Mouse (Mus musculus): ENCODE measurements at regions not wholly inside any gene's neighbourhood (a gene's known extent, or its start where the extent isn't known, plus 50 kb on each side); places are given as distances from the start of the nearest gene placed in this dataset.

DNA sequence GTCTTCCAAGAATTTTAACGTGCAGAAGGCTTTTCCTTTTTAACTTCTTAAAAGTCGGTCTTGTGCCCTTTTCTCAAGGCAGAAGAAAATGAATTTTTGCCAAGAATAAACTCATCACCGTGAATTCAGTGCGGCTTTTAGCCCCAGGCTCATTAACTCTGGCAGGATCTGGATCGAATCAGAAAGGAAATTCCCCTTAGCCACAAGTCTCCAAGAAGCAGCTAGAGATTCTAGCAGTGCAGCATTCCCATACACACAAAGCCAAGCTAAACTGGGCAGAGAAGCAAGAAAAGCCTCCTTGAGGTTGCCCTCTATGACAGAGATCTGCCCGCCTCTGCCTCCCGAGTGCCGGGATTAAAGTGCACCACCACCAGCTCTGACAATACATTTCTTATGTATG lies 81.5 kb upstream of the Hs6st1 start:
- H3K9ac ChIP-seq: no peak overlapping the region
- DNase-seq: peak; percentile 10
- TF ChIP-seq CTCF (IDR thresholded peaks at IDR 0.05; ENCODE audit: low read depth): no peak
- H3K4me1 ChIP-seq (ENCODE audit: insufficient read depth): no peaks in the 10 kb centered on the region
- no peak overlapping the region for H3K4me2 ChIP-seq
- 76% methylated on average over 8 of the region's 8 CpGs for WGBS
- H3K36me3 ChIP-seq (ENCODE audit: insufficient read depth): no peaks in the 10 kb centered on the region
- H3K27ac ChIP-seq (ENCODE audit: low read depth): no peak overlapping the region
- peaks cover 6% of the 10 kb centered on the region; the same call in 1 of the 2 replicates for H3K9me3 ChIP-seq (ENCODE audit: low read depth, low read length)
- H3K4me3 ChIP-seq (ENCODE audit: low read depth, low read length): no peak overlapping the region
- no peaks in the 10 kb centered on the region for H3K27me3 ChIP-seq (ENCODE audit: insufficient read depth, low read length)
- no peak for ATAC-seq (ENCODE audit: insufficient read depth)

DNA sequence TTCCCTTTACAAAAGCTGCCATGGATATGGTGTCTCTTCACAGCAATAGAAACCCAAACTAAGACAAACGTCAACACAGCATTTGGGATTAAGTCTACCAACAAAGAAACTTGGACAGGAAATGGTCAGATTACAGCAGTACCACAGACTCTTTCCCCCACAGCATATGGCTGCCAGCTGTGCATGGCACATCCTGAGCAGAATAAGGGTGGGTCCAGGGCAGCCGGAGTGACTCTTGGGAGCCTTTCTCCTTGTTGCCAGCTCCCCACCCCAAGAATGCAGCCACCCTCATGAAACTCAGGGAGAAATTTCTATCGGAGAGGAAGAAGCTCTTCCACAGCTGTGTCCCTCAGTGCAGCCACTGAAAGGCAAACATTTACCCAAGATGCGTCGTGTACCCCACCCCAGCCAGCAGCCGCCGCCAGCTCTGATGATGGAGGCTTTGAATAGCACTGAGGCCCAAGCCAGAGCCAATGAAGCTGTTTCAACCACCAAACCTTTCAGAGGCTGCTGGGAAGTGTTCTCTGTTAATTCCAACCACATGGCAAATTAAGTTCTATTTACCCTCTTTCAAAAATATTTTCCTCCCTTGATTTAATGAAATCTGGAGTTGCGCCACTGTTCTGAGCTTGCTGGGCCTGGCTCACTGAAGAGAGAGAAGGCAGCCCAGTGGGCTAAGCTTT lies 75.8 kb upstream of the Hs6st1 start:
- no peaks in the 10 kb centered on the region for H3K36me3 ChIP-seq (ENCODE audit: insufficient read depth)
- no peak overlapping the region for H3K4me3 ChIP-seq (ENCODE audit: low read depth, low read length)
- no peak overlapping the region for H3K9ac ChIP-seq
- no peak overlapping the region for H3K27ac ChIP-seq (ENCODE audit: low read depth)
- H3K9me3 ChIP-seq (ENCODE audit: low read depth, low read length): peaks cover 6% of the 10 kb centered on the region; the same call in 1 of the 2 replicates
- 66% methylated on average over 8 of the region's 8 CpGs for WGBS
- H3K4me1 ChIP-seq (ENCODE audit: insufficient read depth): no peaks in the 10 kb centered on the region
- TF ChIP-seq CTCF (IDR thresholded peaks at IDR 0.05; ENCODE audit: low read depth): no peak
- ATAC-seq (ENCODE audit: insufficient read depth) (no peak), DNase-seq (no peak)
- no peaks in the 10 kb centered on the region for H3K27me3 ChIP-seq (ENCODE audit: insufficient read depth, low read length)
- H3K4me2 ChIP-seq: no peak overlapping the region

DNA sequence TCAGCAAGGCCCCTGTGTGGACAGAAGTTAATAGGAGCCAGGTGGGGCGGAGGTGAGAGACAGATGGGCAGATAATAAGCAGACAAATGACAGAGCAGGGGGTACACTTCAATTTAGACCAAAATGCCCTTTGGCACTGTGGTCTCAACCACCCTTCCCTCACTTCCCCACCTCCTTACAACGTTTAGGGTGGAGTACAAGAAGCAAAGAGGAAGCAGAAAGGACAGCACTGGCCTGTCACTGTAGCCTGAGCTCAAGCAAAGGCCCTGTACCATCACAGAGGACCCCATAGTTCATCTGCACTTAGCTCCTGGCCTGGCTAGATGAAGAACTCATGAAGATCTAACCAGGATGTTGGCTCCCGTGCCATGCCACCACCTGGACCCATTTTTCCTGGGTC lies 75.3 kb upstream of the Hs6st1 start:
- Histone ChIP-seq H3K9ac (no peak overlapping the region), H3K36me3 (ENCODE audit: insufficient read depth) (no peaks in the 10 kb centered on the region), H3K9me3 (ENCODE audit: low read depth, low read length) (peaks cover 6% of the 10 kb centered on the region; the same call in 1 of the 2 replicates), H3K4me2 (no peak overlapping the region), H3K27me3 (ENCODE audit: insufficient read depth, low read length) (no peaks in the 10 kb centered on the region), H3K4me3 (ENCODE audit: low read depth, low read length) (no peak overlapping the region), H3K4me1 (ENCODE audit: insufficient read depth) (no peaks in the 10 kb centered on the region), H3K27ac (ENCODE audit: low read depth) (no peak overlapping the region)
- 60% methylated on average over 3 of the region's 3 CpGs for WGBS
- no peak for TF ChIP-seq CTCF (IDR thresholded peaks at IDR 0.05; ENCODE audit: low read depth)
- no peak for ATAC-seq (ENCODE audit: insufficient read depth)
- DNase-seq: no peak

DNA sequence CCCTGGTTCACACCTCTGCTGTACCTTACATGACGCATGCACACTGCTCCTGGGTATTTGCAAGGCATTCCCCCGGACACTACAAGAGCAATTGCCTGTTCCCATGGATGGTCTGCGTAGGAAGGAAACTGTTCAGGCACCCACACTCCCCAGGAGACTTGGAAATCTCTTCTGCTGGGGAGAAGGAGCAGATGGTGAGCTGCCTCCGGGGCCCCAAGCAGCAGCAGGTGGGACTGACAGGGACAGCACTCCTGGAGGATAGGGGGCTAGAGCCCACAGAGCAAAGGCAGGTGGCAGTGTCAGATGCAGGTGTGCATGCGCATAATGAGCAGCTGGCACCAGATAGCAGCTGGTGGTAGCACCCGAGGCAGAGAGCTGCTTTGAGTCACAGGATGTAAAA lies 72.5 kb upstream of the Hs6st1 start:
- Histone ChIP-seq H3K27me3 (ENCODE audit: insufficient read depth, low read length) (no peaks in the 10 kb centered on the region), H3K9me3 (ENCODE audit: low read depth, low read length) (no peaks in the 10 kb centered on the region), H3K4me2 (no peak overlapping the region), H3K36me3 (ENCODE audit: insufficient read depth) (no peaks in the 10 kb centered on the region), H3K27ac (ENCODE audit: low read depth) (no peak overlapping the region), H3K9ac (no peak overlapping the region), H3K4me1 (ENCODE audit: insufficient read depth) (no peaks in the 10 kb centered on the region), H3K4me3 (ENCODE audit: low read depth, low read length) (no peak overlapping the region)
- 61% methylated on average over 6 of the region's 6 CpGs for WGBS
- DNase-seq (no peak), ATAC-seq (ENCODE audit: insufficient read depth) (no peak)
- TF ChIP-seq CTCF (IDR thresholded peaks at IDR 0.05; ENCODE audit: low read depth): no peak

DNA sequence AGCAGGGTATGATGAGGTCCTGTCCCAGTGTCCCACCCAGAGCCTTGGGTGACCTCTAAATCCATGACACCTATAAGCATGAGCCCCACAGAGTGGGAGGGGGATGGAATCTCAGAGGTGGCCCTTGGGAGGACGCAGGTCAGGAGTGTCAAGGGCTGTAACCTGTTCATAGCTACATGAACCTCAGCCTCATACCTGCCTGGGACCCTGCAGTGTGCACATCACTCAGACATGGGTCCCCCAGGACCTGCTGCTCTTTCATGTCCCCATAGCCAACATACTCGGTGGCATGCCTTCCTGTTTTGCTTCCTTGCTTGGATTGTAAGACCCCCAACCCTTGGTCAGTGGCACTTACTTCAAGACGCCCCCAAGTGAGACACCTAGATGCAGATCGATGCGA lies 66.9 kb upstream of the Hs6st1 start:
- H3K36me3 ChIP-seq (ENCODE audit: insufficient read depth): no peaks in the 10 kb centered on the region
- H3K4me2 ChIP-seq: no peak overlapping the region
- H3K4me1 ChIP-seq (ENCODE audit: insufficient read depth): no peaks in the 10 kb centered on the region
- ATAC-seq (ENCODE audit: insufficient read depth) (no peak), DNase-seq (no peak)
- WGBS: 85% methylated on average over 5 of the region's 5 CpGs
- H3K27ac ChIP-seq (ENCODE audit: low read depth): no peak overlapping the region
- no peak overlapping the region for H3K9ac ChIP-seq
- TF ChIP-seq CTCF (IDR thresholded peaks at IDR 0.05; ENCODE audit: low read depth): no peak
- no peaks in the 10 kb centered on the region for H3K9me3 ChIP-seq (ENCODE audit: low read depth, low read length)
- no peaks in the 10 kb centered on the region for H3K27me3 ChIP-seq (ENCODE audit: insufficient read depth, low read length)
- H3K4me3 ChIP-seq (ENCODE audit: low read depth, low read length): no peak overlapping the region

DNA sequence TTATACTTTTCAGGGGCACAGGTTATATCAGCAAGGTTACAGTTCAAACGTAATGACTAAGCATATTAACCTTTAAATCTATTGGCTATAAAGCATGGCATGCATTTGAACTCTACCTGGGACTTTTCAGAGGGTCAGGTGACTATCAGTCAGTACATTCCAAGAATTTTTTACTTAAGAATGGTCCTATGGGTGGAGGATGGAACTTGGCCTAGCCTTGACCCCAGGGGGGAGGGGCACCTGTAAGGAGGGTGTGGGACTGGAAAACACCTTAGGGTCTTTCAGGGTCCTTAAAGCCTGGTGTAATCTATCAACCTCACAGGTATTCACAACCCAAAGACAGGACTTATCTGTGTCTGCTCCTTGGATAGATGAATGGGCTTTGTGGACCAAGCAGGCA lies 66.4 kb upstream of the Hs6st1 start:
- Histone ChIP-seq H3K4me3 (ENCODE audit: low read depth, low read length) (no peak overlapping the region), H3K4me2 (no peak overlapping the region), H3K27me3 (ENCODE audit: insufficient read depth, low read length) (no peaks in the 10 kb centered on the region), H3K9ac (no peak overlapping the region), H3K4me1 (ENCODE audit: insufficient read depth) (no peaks in the 10 kb centered on the region), H3K9me3 (ENCODE audit: low read depth, low read length) (no peaks in the 10 kb centered on the region), H3K36me3 (ENCODE audit: insufficient read depth) (no peaks in the 10 kb centered on the region), H3K27ac (ENCODE audit: low read depth) (no peak overlapping the region)
- no peak for TF ChIP-seq CTCF (IDR thresholded peaks at IDR 0.05; ENCODE audit: low read depth)
- 71% methylated on average over 1 of the region's 1 CpGs for WGBS
- DNase-seq: no peak
- ATAC-seq (ENCODE audit: insufficient read depth): no peak

DNA sequence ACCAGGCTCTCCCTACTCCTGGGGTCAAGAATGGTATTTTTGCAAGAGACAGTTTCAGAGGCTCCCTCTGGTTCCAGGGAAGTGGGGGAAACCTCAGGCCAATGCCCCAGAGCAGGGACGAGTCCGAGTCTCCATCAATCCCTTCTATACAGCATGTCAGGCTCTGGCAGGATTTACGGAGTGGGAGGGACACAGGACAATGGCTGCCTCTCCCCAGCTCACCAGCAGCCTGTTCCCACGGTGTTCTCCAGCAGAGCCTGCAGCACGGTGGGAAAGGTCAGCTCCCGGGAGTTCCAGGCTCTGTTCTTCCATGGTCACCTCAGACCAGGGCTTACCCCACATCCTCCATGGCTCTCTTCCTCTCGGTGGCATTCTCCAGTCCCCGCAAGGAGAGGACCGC lies 64.6 kb upstream of the Hs6st1 start:
- no peaks in the 10 kb centered on the region for H3K9me3 ChIP-seq (ENCODE audit: low read depth, low read length)
- no peak for DNase-seq
- no peak overlapping the region for H3K4me2 ChIP-seq
- H3K36me3 ChIP-seq (ENCODE audit: insufficient read depth): no peaks in the 10 kb centered on the region
- ATAC-seq (ENCODE audit: insufficient read depth): no peak
- H3K27me3 ChIP-seq (ENCODE audit: insufficient read depth, low read length): no peaks in the 10 kb centered on the region
- H3K4me3 ChIP-seq (ENCODE audit: low read depth, low read length): no peak overlapping the region
- TF ChIP-seq CTCF (IDR thresholded peaks at IDR 0.05; ENCODE audit: low read depth): no peak
- no peak overlapping the region for H3K9ac ChIP-seq
- 35% methylated on average over 9 of the region's 9 CpGs for WGBS
- no peaks in the 10 kb centered on the region for H3K4me1 ChIP-seq (ENCODE audit: insufficient read depth)
- H3K27ac ChIP-seq (ENCODE audit: low read depth): no peak overlapping the region

Measured in lung, embryonic 14.5 days (tissue).